Mouse (Mus musculus): ENCODE results near the gene Mgea5.

- TF ChIP-seq POLR2A (IDR thresholded peaks at IDR 0.05; ENCODE audit: control insufficient read depth in 1 of 2, insufficient read depth in 1 of 2, low read depth in 1 of 2, low read length in 2 of 2, poor library complexity in 1 of 2) (peak in 1 of 2 experiments; percentile 80; a peak in 2 of 4 replicates), RCOR1 (IDR thresholded peaks at IDR 0.05; ENCODE audit: low read depth, low read length) (0 out of 2 replicates have a peak, but pooled peaks have one; percentile 32), JUND (IDR thresholded peaks at IDR 0.05; ENCODE audit: low read depth, low read length) (0 out of 2 replicates have a peak, but pooled peaks have one; percentile 74), GATA1 (IDR thresholded peaks at IDR 0.05; ENCODE audit: low read depth, low read length) (peak; percentile 61; the same call in 1 of the 2 replicates), USF2 (IDR thresholded peaks at IDR 0.05; ENCODE audit: borderline replicate concordance in 1 of 2, insufficient read depth in 1 of 2, low read depth in 1 of 2, low read length in 2 of 2) (no peak), ZKSCAN1 (IDR thresholded peaks at IDR 0.05; ENCODE audit: low read depth, low read length) (no peak), CTCF (IDR thresholded peaks at IDR 0.05 in 2 of 3, conservative IDR thresholded peaks at IDR 0.05 in 1 of 3; ENCODE audit: control insufficient read depth in 1 of 3, insufficient read depth in 1 of 3, low read depth in 2 of 3, low read length in 3 of 3, poor library complexity in 1 of 3, severe bottlenecking in 1 of 3) (no peak), HCFC1 (IDR thresholded peaks at IDR 0.05; ENCODE audit: low read depth, low read length) (peak; percentile 65), MAFK (IDR thresholded peaks at IDR 0.05; ENCODE audit: borderline replicate concordance, low read depth, low read length) (peak; percentile 82), GABPA (IDR thresholded peaks at IDR 0.05; ENCODE audit: low read depth, low read length) (peak; percentile 93)
These were observed 6.5 kb upstream of the Mgea5 start for GRCm38 (mm10) chr19:45789888-45790874.

Measured in MEL (cell line).